Mouse (Mus musculus) cerebellum, adult 2 months (tissue): ENCODE measurements around the gene 3110040N11Rik. TPM values are rescaled to one million over a fixed set of nuclear protein-coding genes. Genes with fewer than 3 reads are reported as not detected.

Experiments
- DNase-seq, 2 experiments: peaks; one replicate each; pipeline ENCODE4 v3.0.0; 2021
- H3K27ac ChIP-seq: fragments of 200-500 bp; 2 replicates; pipeline ENCODE4 v1.5.1; 2012; ENCODE audit warnings: low read length, control low read depth, inconsistent platforms; ENCODE audit not compliant: insufficient read depth
- H3K27me3 ChIP-seq: fragments of 200-500 bp; 2 replicates; pipeline ENCODE4 v1.6.1; 2012; ENCODE audit warnings: inconsistent platforms, mild to moderate bottlenecking, low read length, moderate library complexity; ENCODE audit not compliant: control insufficient read depth, insufficient read depth
- H3K4me1 ChIP-seq: fragments of 200-500 bp; 2 replicates; pipeline ENCODE4 v1.6.1; 2011; ENCODE audit warnings: low read length; ENCODE audit not compliant: control insufficient read depth, insufficient read depth
- H3K4me3 ChIP-seq: fragments of 200-500 bp; replicated peaks from 2 replicates; pipeline ENCODE3; 2011; ENCODE audit warnings: mild to moderate bottlenecking, low read depth, low read length, control low read depth; ENCODE audit not compliant: insufficient read depth
- CTCF ChIP-seq: fragments of 200-500 bp; IDR thresholded peaks from 2 replicates; pipeline ENCODE4 v1.5.1; 2011; ENCODE audit warnings: low read depth, mild to moderate bottlenecking, control low read depth, low read length, moderate library complexity, borderline replicate concordance; ENCODE audit not compliant: insufficient read depth
- WGBS: fragments of 180-500 bp; shearing (Covaris S2); methylation state at CpG from one replicate; pipeline ENCODE4 v1.1.7; 2018; 5-methylcytosine and 5-hydroxymethylcytosine counted together
- polyA plus RNA-seq: library from polyadenylated mRNA; depleted of rRNA; stranded (reverse); fragments of >200 nt; gene quantifications from 2 replicates; pipeline ENCODE4 v1.2.3, GENCODE M21; 2012; rRNA removed

Gene 3110040N11Rik
- polyA plus RNA-seq, 1 experiment, result 26.5 TPM

GRCm38 (mm10) chr7:81732183-81733089 is 56.8 kb downstream of the 3110040N11Rik start:
- DNase-seq, result no peak
- TF ChIP-seq CTCF, result no peak
- WGBS, result 86% methylated on average over 12 of the region's 12 CpGs
- Histone ChIP-seq H3K27ac (no peak overlapping the region), H3K27me3 (no peaks in the 10 kb centered on the region), H3K4me1 (no peaks in the 10 kb centered on the region), H3K4me3 (no peak overlapping the region)

Other genes with a start within 250 kb of the 3110040N11Rik start
- 0.16 and 0.26 TPM in 2 replicates for gene Fsd2, start 222.5 kb downstream of the 3110040N11Rik start, polyA plus RNA-seq
- gene Whamm, start 218.2 kb downstream of the 3110040N11Rik start, polyA plus RNA-seq, result 28.6 and 29.4 TPM in 2 replicates
- 10.0 and 10.2 TPM in 2 replicates for gene Homer2, start 82.0 kb downstream of the 3110040N11Rik start, polyA plus RNA-seq
- 71.0 and 77.7 TPM in 2 replicates for gene Ramac, start 26.6 kb downstream of the 3110040N11Rik start, polyA plus RNA-seq
- 67.5 and 72.5 TPM in 2 replicates for gene Btbd1, start 40.0 kb upstream of the 3110040N11Rik start, polyA plus RNA-seq
- gene Gm10160, start 66.3 kb upstream of the 3110040N11Rik start, polyA plus RNA-seq, result not detected in 2 replicates
- gene Tm6sf1, start 69.5 kb upstream of the 3110040N11Rik start, polyA plus RNA-seq, result 39.2 and 40.9 TPM in 2 replicates
- 22.4 and 23.7 TPM in 2 replicates for gene Hdgfl3, start 145.0 kb upstream of the 3110040N11Rik start, polyA plus RNA-seq
- gene Bnc1, start 202.8 kb upstream of the 3110040N11Rik start, polyA plus RNA-seq, result not detected in 2 replicates